Mouse (Mus musculus): ENCODE measurements around the gene Ehmt1.

GRCm38 (mm10) chr2:24942092-24942491, 22.7 kb upstream of the Ehmt1 start:
- TF ChIP-seq CTCF (IDR thresholded peaks at IDR 0.05; ENCODE audit: extremely low read depth, insufficient read length, insufficient replicate concordance, low read depth, low read length) (no peak), POLR2A (IDR thresholded peaks at IDR 0.05; ENCODE audit: low read depth, low read length) (no peak)

Measured in small intestine, adult 2 months (tissue).